Mouse (Mus musculus): ENCODE data around the gene Nsg2. TPM values are rescaled to one million over a fixed set of nuclear protein-coding genes. Genes with fewer than 3 reads are reported as not detected.
A peak's percentile ranks its signal among the peaks of the same experiment; 100 is the strongest.

Nsg2 gene
- total RNA-seq (2014; rRNA removed): 1,042 and 1,173 TPM in 2 replicates
- polyA plus RNA-seq (2015; fragmentation: Nextera tagmentation; extraction: Ambion mirVana): 641 and 644 TPM in 2 replicates

- Histone ChIP-seq H3K4me2 (ENCODE audit: low read depth, low read length, poor library complexity, severe bottlenecking) (peak within 1 kb of the TSS; percentile 86), H3K27me3 (ENCODE audit: insufficient read depth, low read length) (no peaks in the 10 kb centered on the region), H3K27ac (ENCODE audit: low read depth, low read length) (peak within 1 kb of the TSS; percentile 93), H3K9ac (replicated peaks; ENCODE audit: low read length, poor library complexity, severe bottlenecking) (peak within 1 kb of the TSS; percentile 86), H3K36me3 (ENCODE audit: insufficient read depth, low read length) (peaks cover 15% of the 10 kb centered on the region; the same call in 1 of the 2 replicates), H3K9me3 (ENCODE audit: low read length) (no peaks in the 10 kb centered on the region), H3K4me3 (ENCODE audit: low read depth, low read length) (peak within 1 kb of the TSS; percentile 50), H3K4me1 (ENCODE audit: insufficient read depth, low read length) (peaks cover 6% of the 10 kb centered on the region; the same call in 1 of the 2 replicates)
- TF ChIP-seq CTCF (IDR thresholded peaks at IDR 0.05): peak; percentile 94
- ATAC-seq (ENCODE audit: low FRiP score) (peak; percentile 87), DNase-seq (ENCODE audit: low spot score) (peak; percentile 96)
- WGBS: under 1% methylated on average over 16 of the region's 16 CpGs
Observed at GRCm38 (mm10) chr11:32000281-32000680, at the start of gene Nsg2. Nsg2 (plus strand) TSS chr11:32000463.

- H3K9me3 ChIP-seq (ENCODE audit: low read length): no peaks in the 10 kb centered on the region
- H3K9ac ChIP-seq (replicated peaks; ENCODE audit: low read length, poor library complexity, severe bottlenecking): no peak overlapping the region
- H3K4me3 ChIP-seq (ENCODE audit: low read depth, low read length): no peak overlapping the region
- no peaks in the 10 kb centered on the region for H3K27me3 ChIP-seq (ENCODE audit: insufficient read depth, low read length)
- H3K4me1 ChIP-seq (ENCODE audit: insufficient read depth, low read length): no peaks in the 10 kb centered on the region
- no peak for DNase-seq (ENCODE audit: low spot score)
- TF ChIP-seq CTCF (IDR thresholded peaks at IDR 0.05): no peak
- ATAC-seq (ENCODE audit: low FRiP score): no peak
- H3K4me2 ChIP-seq (ENCODE audit: low read depth, low read length, poor library complexity, severe bottlenecking): no peak overlapping the region
- no peak overlapping the region for H3K27ac ChIP-seq (ENCODE audit: low read depth, low read length)
- no peaks in the 10 kb centered on the region for H3K36me3 ChIP-seq (ENCODE audit: insufficient read depth, low read length)
Observed at GRCm38 (mm10) chr11:31960071-31960470, 40.2 kb upstream of the Nsg2 start.

- DNase-seq (ENCODE audit: low spot score) (no peak), ATAC-seq (ENCODE audit: low FRiP score) (no peak)
- H3K9ac ChIP-seq (replicated peaks; ENCODE audit: low read length, poor library complexity, severe bottlenecking): no peak overlapping the region
- H3K27me3 ChIP-seq (ENCODE audit: insufficient read depth, low read length): no peaks in the 10 kb centered on the region
- WGBS: 96% methylated on average over 1 of the region's 1 CpGs
- H3K4me3 ChIP-seq (ENCODE audit: low read depth, low read length): no peak overlapping the region
- H3K36me3 ChIP-seq (ENCODE audit: insufficient read depth, low read length): no peaks in the 10 kb centered on the region
- no peak for TF ChIP-seq CTCF (IDR thresholded peaks at IDR 0.05)
- H3K27ac ChIP-seq (ENCODE audit: low read depth, low read length): no peak overlapping the region
- no peaks in the 10 kb centered on the region for H3K9me3 ChIP-seq (ENCODE audit: low read length)
- H3K4me2 ChIP-seq (ENCODE audit: low read depth, low read length, poor library complexity, severe bottlenecking): no peak overlapping the region
- H3K4me1 ChIP-seq (ENCODE audit: insufficient read depth, low read length): no peaks in the 10 kb centered on the region
Observed at GRCm38 (mm10) chr11:31963993-31964392, 36.3 kb upstream of the Nsg2 start.

GRCm38 (mm10) chr11:31965256-31966134, 34.8 kb upstream of the Nsg2 start, which contains the start of gene 4930524B15Rik:
4930524B15Rik (plus strand) TSS chr11:31965592.
- Histone ChIP-seq H3K27me3 (ENCODE audit: insufficient read depth, low read length) (no peaks in the 10 kb centered on the region), H3K4me1 (ENCODE audit: insufficient read depth, low read length) (no peaks in the 10 kb centered on the region), H3K4me2 (ENCODE audit: low read depth, low read length, poor library complexity, severe bottlenecking) (peak within 1 kb of the TSS; percentile 36), H3K4me3 (ENCODE audit: low read depth, low read length) (peak within 1 kb of the TSS; percentile 10; the same call in 1 of the 2 replicates), H3K9me3 (ENCODE audit: low read length) (no peaks in the 10 kb centered on the region), H3K36me3 (ENCODE audit: insufficient read depth, low read length) (no peaks in the 10 kb centered on the region), H3K9ac (replicated peaks; ENCODE audit: low read length, poor library complexity, severe bottlenecking) (peak within 1 kb of the TSS; percentile 46; the same call in 1 of the 2 replicates), H3K27ac (ENCODE audit: low read depth, low read length) (0 out of 2 replicates have a peak within 1 kb of the TSS, but pooled peaks have one; percentile 6)
- DNase-seq (ENCODE audit: low spot score) (no peak), ATAC-seq (ENCODE audit: low FRiP score) (peak; percentile 34; the same call in 1 of the 2 replicates)
- WGBS: 50% methylated on average over 45 of the region's 49 CpGs
- no peak for TF ChIP-seq CTCF (IDR thresholded peaks at IDR 0.05)

DNA sequence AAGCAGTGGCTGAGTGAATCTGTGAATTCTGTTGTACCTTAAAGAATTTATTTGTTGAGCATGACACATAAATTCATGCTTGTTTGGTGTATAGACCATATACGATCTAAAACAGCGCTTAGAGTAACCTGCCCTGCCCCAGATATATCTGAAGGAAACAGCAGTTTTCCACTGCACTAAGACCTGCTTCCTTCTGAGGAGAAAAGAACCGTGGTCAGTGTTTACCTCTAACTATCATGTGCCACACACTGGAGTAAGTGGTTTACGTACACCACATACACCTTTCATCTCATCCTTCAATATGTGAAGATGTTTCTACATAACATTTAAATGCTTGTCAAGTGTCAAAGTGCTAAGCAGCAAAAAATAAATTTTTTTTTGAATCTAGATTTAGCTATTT, 26.1 kb upstream of the Nsg2 start:
- Histone ChIP-seq H3K4me1 (ENCODE audit: insufficient read depth, low read length) (no peaks in the 10 kb centered on the region), H3K4me3 (ENCODE audit: low read depth, low read length) (no peak overlapping the region), H3K9ac (replicated peaks; ENCODE audit: low read length, poor library complexity, severe bottlenecking) (no peak overlapping the region), H3K9me3 (ENCODE audit: low read length) (no peaks in the 10 kb centered on the region), H3K4me2 (ENCODE audit: low read depth, low read length, poor library complexity, severe bottlenecking) (no peak overlapping the region), H3K27ac (ENCODE audit: low read depth, low read length) (no peak overlapping the region), H3K36me3 (ENCODE audit: insufficient read depth, low read length) (no peaks in the 10 kb centered on the region), H3K27me3 (ENCODE audit: insufficient read depth, low read length) (no peaks in the 10 kb centered on the region)
- DNase-seq (ENCODE audit: low spot score) (no peak), ATAC-seq (ENCODE audit: low FRiP score) (no peak)
- no peak for TF ChIP-seq CTCF (IDR thresholded peaks at IDR 0.05)
- 83% methylated on average over 4 of the region's 4 CpGs for WGBS

DNA sequence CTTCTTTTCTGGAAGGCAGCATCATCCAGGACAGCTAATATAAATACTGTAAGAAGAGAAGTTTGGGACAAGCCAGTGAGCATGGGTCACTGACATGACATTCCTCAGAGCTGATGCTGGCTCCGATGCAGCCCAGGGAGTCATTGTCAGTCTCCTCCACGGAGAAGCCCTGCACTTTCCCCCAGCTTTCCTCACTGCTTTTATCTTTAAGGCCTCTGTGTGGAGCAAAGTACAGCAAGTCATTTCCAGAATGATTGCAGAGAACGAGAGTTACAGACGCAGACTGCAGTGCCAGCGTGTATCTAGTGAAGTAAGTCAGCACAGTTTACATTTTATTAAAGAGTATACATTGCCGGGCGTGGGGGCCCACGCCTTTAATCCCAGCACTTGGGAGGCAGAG, 25.4 kb upstream of the Nsg2 start:
- Histone ChIP-seq H3K4me1 (ENCODE audit: insufficient read depth, low read length) (no peaks in the 10 kb centered on the region), H3K36me3 (ENCODE audit: insufficient read depth, low read length) (no peaks in the 10 kb centered on the region), H3K4me3 (ENCODE audit: low read depth, low read length) (no peak overlapping the region), H3K27me3 (ENCODE audit: insufficient read depth, low read length) (no peaks in the 10 kb centered on the region), H3K9ac (replicated peaks; ENCODE audit: low read length, poor library complexity, severe bottlenecking) (no peak overlapping the region), H3K4me2 (ENCODE audit: low read depth, low read length, poor library complexity, severe bottlenecking) (no peak overlapping the region), H3K9me3 (ENCODE audit: low read length) (no peaks in the 10 kb centered on the region), H3K27ac (ENCODE audit: low read depth, low read length) (no peak overlapping the region)
- 58% methylated on average over 8 of the region's 8 CpGs for WGBS
- DNase-seq (ENCODE audit: low spot score) (no peak), ATAC-seq (ENCODE audit: low FRiP score) (no peak)
- no peak for TF ChIP-seq CTCF (IDR thresholded peaks at IDR 0.05)

All from midbrain, postnatal 0 days (tissue).